22 mouse cellular contexts compared by ENCODE assay signal in genomic region chr7:74425941-74426340, GRCm38 (mm10).
DNase-seq lines count a peak whose midpoint lies in the region; ATAC-seq and TF ChIP-seq lines count a peak whose summit lies in the region.
"Had no signal": no experiment of that assay in that cellular context is flagged by ENCODE, and none has a peak within 500 bp of the region (broad histone marks: within the 10 kb centered on the region; RNA-seq: fewer than 3 reads in every experiment).

No protein-coding gene starts in this region.

- peaks cover 64% of the 10 kb centered on the region for H3K4me1 ChIP-seq in heart, embryonic 13.5 days
- peaks cover 9% of the 10 kb centered on the region; the same call in 1 of the 2 replicates for H3K4me1 ChIP-seq in lung, embryonic 14.5 days (ENCODE audit: insufficient read depth)
- H3K4me1 ChIP-seq in lung, embryonic 16.5 days (replicated peaks; ENCODE audit: control insufficient read depth, insufficient read depth, low read length) = peaks cover 20% of the 10 kb centered on the region

- TF ChIP-seq CTCF in lung, embryonic 14.5 days (IDR thresholded peaks at IDR 0.05; ENCODE audit: low read depth) = no peak

- 45% methylated on average over 1 of the region's 1 CpGs for WGBS in heart, embryonic 13.5 days
- 86% methylated on average over 1 of the region's 1 CpGs for WGBS in lung, embryonic 14.5 days
- WGBS in lung, embryonic 16.5 days = 61% methylated on average over 1 of the region's 1 CpGs

- no peaks in the 10 kb centered on the region for H3K27me3 ChIP-seq in heart, embryonic 13.5 days (replicated peaks)
- no peaks in the 10 kb centered on the region for H3K27me3 ChIP-seq in lung, embryonic 14.5 days (ENCODE audit: insufficient read depth, low read length)
- no peaks in the 10 kb centered on the region for H3K27me3 ChIP-seq in lung, embryonic 16.5 days (ENCODE audit: control insufficient read depth, insufficient read depth, low read depth, low read length)
- H3K27me3 ChIP-seq: embryonic facial prominence, embryonic 13.5 days; embryonic facial prominence, embryonic 15.5 days; forebrain, embryonic 12.5 days had no signal

- no peaks in the 10 kb centered on the region for H3K9me3 ChIP-seq in heart, embryonic 13.5 days
- no peaks in the 10 kb centered on the region for H3K9me3 ChIP-seq in lung, embryonic 14.5 days (ENCODE audit: low read depth, low read length)
- H3K9me3 ChIP-seq in lung, embryonic 16.5 days (ENCODE audit: control insufficient read depth, low read length) = no peaks in the 10 kb centered on the region
- H3K9me3 ChIP-seq: embryonic facial prominence, embryonic 13.5 days; embryonic facial prominence, embryonic 15.5 days; forebrain, embryonic 10.5 days; forebrain, embryonic 12.5 days had no signal

- no peak overlapping the region for H3K9ac ChIP-seq in heart, embryonic 13.5 days
- H3K9ac ChIP-seq in lung, embryonic 14.5 days = no peak overlapping the region
- H3K9ac ChIP-seq in lung, embryonic 16.5 days (ENCODE audit: low read length) = no peak overlapping the region
- H3K9ac ChIP-seq: embryonic facial prominence, embryonic 13.5 days; embryonic facial prominence, embryonic 15.5 days; forebrain, embryonic 12.5 days had no signal

- DNase-seq in heart, postnatal 4 days = no peak
- peak; percentile 11 for DNase-seq in lung, embryonic 14.5 days
- no peak for DNase-seq in lung, postnatal 10 days
- DNase-seq in lung, postnatal 36 days = no peak
- DNase-seq: adrenal gland, adult 2 months; adrenal gland, postnatal 10 days; adrenal gland, postnatal 25 days; cerebellum, adult 11 months; cerebellum, adult 18-20 months; cerebellum, adult 8-10 months; cerebellum, adult 9-11 months; cerebellum, postnatal 14 days; cerebellum, postnatal 36 days; embryo, embryonic 11 days had no signal

- no peak overlapping the region for H3K4me3 ChIP-seq in heart, embryonic 13.5 days
- no peak overlapping the region for H3K4me3 ChIP-seq in lung, embryonic 14.5 days (ENCODE audit: low read depth, low read length)
- H3K4me3 ChIP-seq in lung, embryonic 16.5 days (ENCODE audit: low read length) = no peak overlapping the region
- H3K4me3 ChIP-seq: embryonic facial prominence, embryonic 13.5 days; embryonic facial prominence, embryonic 15.5 days; erythroblast, embryonic 14.5 days; forebrain, embryonic 10.5 days; forebrain, embryonic 12.5 days had no signal

- ATAC-seq in heart, embryonic 13.5 days (ENCODE audit: extremely low read depth, insufficient number of reproducible peaks, low FRiP score, low TSS enrichment) = no peak
- peak; percentile 44; the same call in 1 of the 2 replicates for ATAC-seq in lung, embryonic 14.5 days (ENCODE audit: insufficient read depth)
- ATAC-seq in lung, embryonic 16.5 days (ENCODE audit: low read depth) = peak; percentile 24; the same call in 1 of the 2 replicates
- ATAC-seq: forebrain, embryonic 14.5 days had no signal

- H3K27ac ChIP-seq in heart, embryonic 13.5 days (replicated peaks) = 0 out of 2 replicates have a peak overlapping the region, but pooled peaks have one; percentile 8
- no peak overlapping the region for H3K27ac ChIP-seq in lung, embryonic 14.5 days (ENCODE audit: low read depth)
- peak overlapping the region; percentile 24; the same call in 1 of the 2 replicates for H3K27ac ChIP-seq in lung, embryonic 16.5 days (ENCODE audit: low read length)
- H3K27ac ChIP-seq: embryonic facial prominence, embryonic 13.5 days; embryonic facial prominence, embryonic 15.5 days; forebrain, embryonic 10.5 days; forebrain, embryonic 12.5 days had no signal

- H3K4me2 ChIP-seq in heart, embryonic 13.5 days = no peak overlapping the region
- no peak overlapping the region for H3K4me2 ChIP-seq in lung, embryonic 14.5 days
- no peak overlapping the region for H3K4me2 ChIP-seq in lung, embryonic 16.5 days (ENCODE audit: low read depth, low read length)
- H3K4me2 ChIP-seq: embryonic facial prominence, embryonic 13.5 days; embryonic facial prominence, embryonic 15.5 days; forebrain, embryonic 12.5 days had no signal

- no peaks in the 10 kb centered on the region for H3K36me3 ChIP-seq in heart, embryonic 13.5 days
- no peaks in the 10 kb centered on the region for H3K36me3 ChIP-seq in lung, embryonic 14.5 days (ENCODE audit: insufficient read depth)
- no peaks in the 10 kb centered on the region for H3K36me3 ChIP-seq in lung, embryonic 16.5 days (ENCODE audit: control insufficient read depth, insufficient read depth, low read length)
- H3K36me3 ChIP-seq: embryonic facial prominence, embryonic 13.5 days; embryonic facial prominence, embryonic 15.5 days; forebrain, embryonic 10.5 days; forebrain, embryonic 12.5 days had no signal
